In genomic region chr14:11822830-11823700, GRCm38 (mm10) we compare ENCODE assay signal across 10 mouse cellular contexts.
A peak's percentile ranks its signal among the peaks of the same experiment; 100 is the strongest.
DNase-seq lines count a peak whose midpoint lies in the region; ATAC-seq and TF ChIP-seq lines count a peak whose summit lies in the region.
"Had no signal": no experiment of that assay in that cellular context is flagged by ENCODE, and none has a peak within 500 bp of the region (broad histone marks: within the 10 kb centered on the region; RNA-seq: fewer than 3 reads in every experiment).

No protein-coding gene starts in this region.

- no peak overlapping the region for H3K4me2 ChIP-seq in embryonic facial prominence, embryonic 13.5 days
- H3K4me2 ChIP-seq in kidney, embryonic 16.5 days (replicated peaks; ENCODE audit: low read depth, low read length) = no peak overlapping the region
- no peak overlapping the region for H3K4me2 ChIP-seq in midbrain, embryonic 16.5 days (ENCODE audit: low read length)
- H3K4me2 ChIP-seq: heart, embryonic 15.5 days had no signal

- no peaks in the 10 kb centered on the region for H3K27me3 ChIP-seq in embryonic facial prominence, embryonic 13.5 days
- H3K27me3 ChIP-seq in kidney, embryonic 16.5 days (ENCODE audit: insufficient read depth, low read length) = no peaks in the 10 kb centered on the region
- H3K27me3 ChIP-seq in midbrain, embryonic 16.5 days (ENCODE audit: control insufficient read depth, insufficient read depth, low read depth, low read length) = no peaks in the 10 kb centered on the region
- H3K27me3 ChIP-seq: heart, embryonic 15.5 days had no signal

- intact Hi-C loops in left cerebral cortex, postnatal 4 days (cut with DNase I) = loop anchor here (10.0 kb wide), 1 partner anchor 258 kb away; no protein-coding TSS in a partner anchor
- intact Hi-C loops in gastrocnemius, postnatal 36 days (cut with DNase I) = no loop called here

- no peaks in the 10 kb centered on the region for H3K9me3 ChIP-seq in embryonic facial prominence, embryonic 13.5 days
- H3K9me3 ChIP-seq in kidney, embryonic 16.5 days (ENCODE audit: low read length) = no peaks in the 10 kb centered on the region
- H3K9me3 ChIP-seq in midbrain, embryonic 16.5 days (replicated peaks; ENCODE audit: control insufficient read depth, low read length, poor library complexity, severe bottlenecking) = no peaks in the 10 kb centered on the region
- H3K9me3 ChIP-seq: heart, embryonic 15.5 days had no signal

- 0 out of 2 replicates have a peak overlapping the region, but pooled peaks have one; percentile 21 for H3K9ac ChIP-seq in embryonic facial prominence, embryonic 13.5 days
- no peak overlapping the region for H3K9ac ChIP-seq in kidney, embryonic 16.5 days (replicated peaks; ENCODE audit: low read length)
- no peak overlapping the region for H3K9ac ChIP-seq in midbrain, embryonic 16.5 days (ENCODE audit: low read depth, low read length)
- H3K9ac ChIP-seq: heart, embryonic 15.5 days had no signal

- 28% methylated on average over 7 of the region's 7 CpGs for WGBS in embryonic facial prominence, embryonic 13.5 days
- 45% methylated on average over 7 of the region's 7 CpGs for WGBS in kidney, embryonic 16.5 days
- 47% methylated on average over 7 of the region's 7 CpGs for WGBS in midbrain, embryonic 16.5 days
- 79% methylated on average over 7 of the region's 7 CpGs for WGBS in lung, adult 2 months

- ATAC-seq in embryonic facial prominence, embryonic 13.5 days (ENCODE audit: insufficient number of reproducible peaks, insufficient read depth, low FRiP score, low TSS enrichment, low read depth) = no peak; the same call in 1 of the 2 replicates
- peak; percentile 62 for ATAC-seq in kidney, embryonic 16.5 days (ENCODE audit: low FRiP score, low TSS enrichment)
- ATAC-seq in midbrain, embryonic 16.5 days = peak; percentile 54

- no peak for TF ChIP-seq POLR2A in lung, adult 2 months (IDR thresholded peaks at IDR 0.05; ENCODE audit: borderline replicate concordance, extremely low read depth, low read depth, low read length)

- H3K4me1 ChIP-seq in embryonic facial prominence, embryonic 13.5 days = peaks cover 43% of the 10 kb centered on the region
- H3K4me1 ChIP-seq in kidney, embryonic 16.5 days (ENCODE audit: insufficient read depth, low read length) = peaks cover 19% of the 10 kb centered on the region
- H3K4me1 ChIP-seq in midbrain, embryonic 16.5 days (ENCODE audit: control insufficient read depth, insufficient read depth, low read length) = peaks cover 9% of the 10 kb centered on the region
- H3K4me1 ChIP-seq in lung, adult 2 months (ENCODE audit: control insufficient read depth, insufficient read depth, low read length) = peaks cover under 1% of the 10 kb centered on the region; the same call in 1 of the 2 replicates
- H3K4me1 ChIP-seq: heart, embryonic 15.5 days had no signal

- no peak overlapping the region for H3K4me3 ChIP-seq in embryonic facial prominence, embryonic 13.5 days
- no peak overlapping the region for H3K4me3 ChIP-seq in kidney, embryonic 16.5 days (ENCODE audit: low read length)
- H3K4me3 ChIP-seq in midbrain, embryonic 16.5 days (ENCODE audit: low read depth, low read length) = no peak overlapping the region
- no peak overlapping the region for H3K4me3 ChIP-seq in lung, adult 2 months (replicated peaks; ENCODE audit: extremely low read depth, low read depth, low read length)
- H3K4me3 ChIP-seq: heart, embryonic 15.5 days had no signal

- H3K36me3 ChIP-seq in embryonic facial prominence, embryonic 13.5 days = no peaks in the 10 kb centered on the region
- no peaks in the 10 kb centered on the region for H3K36me3 ChIP-seq in kidney, embryonic 16.5 days (ENCODE audit: insufficient read depth, low read length)
- H3K36me3 ChIP-seq in midbrain, embryonic 16.5 days (ENCODE audit: control insufficient read depth, insufficient read depth, low read length) = no peaks in the 10 kb centered on the region
- H3K36me3 ChIP-seq: heart, embryonic 15.5 days had no signal

- H3K27ac ChIP-seq in embryonic facial prominence, embryonic 13.5 days = peak overlapping the region; percentile 14; the same call in 1 of the 2 replicates
- peak overlapping the region; percentile 43; the same call in 1 of the 2 replicates for H3K27ac ChIP-seq in kidney, embryonic 16.5 days (ENCODE audit: low read length)
- H3K27ac ChIP-seq in midbrain, embryonic 16.5 days (ENCODE audit: low read length) = 0 out of 2 replicates have a peak overlapping the region, but pooled peaks have one; percentile 29
- H3K27ac ChIP-seq: heart, embryonic 15.5 days had no signal

- DNase-seq in left cerebral cortex, postnatal 4 days = peak; percentile 6
- no peak for DNase-seq in left cerebral cortex, adult 11 months (ENCODE audit: low spot score)
- no peak for DNase-seq in gastrocnemius, postnatal 36 days
- DNase-seq in lung, postnatal 4 days = no peak
- DNase-seq in lung, adult 2 months = no peak
- DNase-seq: adrenal gland, adult 8-10 months had no signal

- TF ChIP-seq CTCF in lung, adult 2 months (IDR thresholded peaks at IDR 0.05; ENCODE audit: insufficient read depth, low read length) = no peak
